Mouse (Mus musculus) monocyte, adult 5-6 weeks (primary cell): ENCODE results near the gene Gpr139. TPM values are rescaled to one million over a fixed set of nuclear protein-coding genes. Genes with fewer than 3 reads are reported as not detected.

Experiments used
- ATAC-seq: fragments of 153-309, 156-312 bp; replicated peaks from 2 replicates; pipeline ENCODE4 v1.8.0; 2017; ENCODE audit warnings: mild to moderate bottlenecking; ENCODE audit not compliant: low TSS enrichment, insufficient number of reproducible peaks, severe bottlenecking, poor library complexity, low FRiP score
- total RNA-seq: library from RNA; stranded (forward); fragments of 200-1000, 200-491, 200-594 nt; gene quantifications from 3 replicates; pipeline ENCODE4 v1.2.3, GENCODE M21; 2017

Gene Gpr139
- 0.21 TPM in 1 of 3 replicates, not detected in the others for total RNA-seq

- no peak for ATAC-seq
Observed at GRCm38 (mm10) chr7:119184341-119185143, at the start of gene Gpr139. Gpr139 (minus strand) TSS chr7:119184603.

DNA sequence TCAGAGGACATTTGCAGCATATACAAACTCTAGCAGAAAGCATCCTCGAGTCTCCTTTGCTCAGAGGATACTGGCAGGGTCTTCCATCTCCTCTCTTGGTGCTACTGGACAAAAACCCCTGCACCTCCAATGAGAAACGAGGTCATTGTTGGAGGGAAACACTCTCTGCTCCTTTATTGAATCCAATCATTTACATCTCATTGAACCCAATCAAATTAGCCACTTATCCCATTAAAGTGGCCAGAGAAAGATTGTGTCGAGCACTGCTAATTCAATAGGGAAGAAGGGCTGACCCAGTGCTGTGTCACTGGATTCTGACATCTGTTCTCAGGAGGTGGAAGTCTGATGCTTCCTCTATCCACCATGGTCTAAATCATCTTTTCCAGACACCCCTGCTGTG lies 46.6 kb upstream of the Gpr139 start:
- no peak for ATAC-seq

DNA sequence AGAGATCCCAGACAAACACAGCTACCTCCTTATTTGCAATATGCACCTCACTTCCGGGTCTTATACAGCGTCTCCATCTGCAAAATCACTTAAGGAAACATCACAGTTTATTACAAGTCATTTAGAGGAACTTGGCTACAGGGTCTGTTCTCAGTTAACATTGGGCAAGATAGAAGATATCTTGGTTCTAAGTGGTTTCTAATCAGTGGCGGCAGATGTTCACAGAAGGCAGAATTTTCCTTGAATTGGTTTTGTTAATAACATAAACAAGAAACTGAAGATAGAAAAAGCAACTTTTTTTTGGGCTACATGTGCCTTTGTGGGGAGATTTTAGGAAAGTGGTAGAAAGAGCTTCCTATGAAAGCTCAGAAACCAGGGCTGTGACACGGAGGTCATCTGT lies 38.3 kb upstream of the Gpr139 start:
- no peak for ATAC-seq

- ATAC-seq: no peak
Observed at GRCm38 (mm10) chr7:119219121-119219520, 34.7 kb upstream of the Gpr139 start.

DNA sequence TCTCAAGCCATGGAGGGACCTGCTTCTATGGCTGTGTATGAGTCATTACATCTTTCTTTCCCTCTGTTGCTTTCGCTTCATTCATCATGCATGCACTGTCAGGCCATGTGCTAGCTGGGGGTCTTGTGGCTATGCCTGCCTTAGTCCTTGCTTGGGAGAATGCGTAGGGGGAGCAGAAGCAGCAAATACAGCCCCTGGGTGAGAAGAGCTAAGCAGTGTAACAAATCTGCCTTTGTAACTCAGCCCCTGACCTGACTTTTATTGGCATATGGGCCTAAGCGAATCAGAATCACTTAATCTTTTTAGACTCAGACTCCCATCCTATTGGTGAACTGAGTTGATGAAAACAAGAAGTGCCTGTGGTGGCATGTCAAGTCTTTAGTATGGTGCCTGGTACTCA lies 22.8 kb upstream of the Gpr139 start:
- ATAC-seq: no peak

DNA sequence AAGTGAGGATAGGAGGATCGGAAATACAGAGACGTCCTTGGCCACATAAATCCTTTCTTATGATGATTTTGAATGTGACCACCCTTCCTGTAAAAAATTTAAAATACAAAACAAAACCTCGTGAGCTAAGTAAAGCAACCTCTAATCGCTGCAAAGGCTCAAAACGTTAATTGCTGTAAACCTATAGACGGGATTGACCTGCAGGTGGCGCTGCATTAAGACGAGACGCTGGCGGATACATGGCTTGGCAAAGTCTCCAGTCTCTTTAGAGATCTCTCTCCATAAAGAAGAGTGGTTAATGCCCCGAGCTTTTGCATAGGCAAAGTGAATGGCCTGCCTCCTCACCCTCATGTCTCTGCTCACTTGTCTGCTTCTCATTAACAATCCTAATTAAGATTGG lies 2.0 kb upstream of the Gpr139 start:
- ATAC-seq: no peak

- ATAC-seq: no peak
Observed at GRCm38 (mm10) chr7:119185181-119185940, 958 bp upstream of the Gpr139 start.

GRCm38 (mm10) chr7:119181053-119181452 lies 3.4 kb downstream of the Gpr139 start:
- no peak for ATAC-seq

DNA sequence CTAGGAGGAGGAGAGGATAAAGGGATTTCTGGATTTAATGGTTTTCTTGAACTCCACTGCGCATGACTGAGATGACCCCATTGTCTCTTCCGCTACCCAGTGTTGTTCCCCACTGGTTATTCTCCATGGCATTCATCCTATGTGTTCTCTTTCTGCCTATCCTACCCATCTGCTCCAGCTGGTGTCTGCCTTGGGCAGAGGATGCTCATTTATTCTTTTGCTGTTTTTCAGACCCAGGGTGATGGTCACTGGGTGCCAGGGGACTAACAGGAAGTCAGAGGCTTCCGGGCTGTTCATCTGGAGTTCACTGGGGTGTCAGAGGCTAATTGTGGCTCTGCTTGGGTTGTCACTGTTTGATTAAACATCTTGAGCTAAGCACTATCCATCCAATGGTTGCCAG lies 24.4 kb downstream of the Gpr139 start:
- no peak for ATAC-seq

- ATAC-seq: no peak
Observed at GRCm38 (mm10) chr7:119111771-119112170, 72.6 kb downstream of the Gpr139 start.

- ATAC-seq: no peak
Observed at GRCm38 (mm10) chr7:119105878-119106277, 78.5 kb downstream of the Gpr139 start.

GRCm38 (mm10) chr7:119096583-119096982 lies 87.8 kb downstream of the Gpr139 start:
- ATAC-seq: no peak

Other genes with a start within 250 kb of the Gpr139 start
- 0.97 TPM in 1 of 3 replicates, not detected in the others for gene Gprc5b, start 189.4 kb downstream of the Gpr139 start, total RNA-seq